Mouse (Mus musculus) cerebellum, adult 2 months (tissue): ENCODE results near the gene Ubr2. TPM values are rescaled to one million over a fixed set of nuclear protein-coding genes. Genes with fewer than 3 reads are reported as not detected.

ENCODE experiments used
- DNase-seq, 2 experiments: peaks; one replicate each; pipeline ENCODE4 v3.0.0; 2021
- H3K27ac ChIP-seq: fragments of 200-500 bp; 2 replicates; pipeline ENCODE4 v1.5.1; 2012; ENCODE audit warnings: low read length, control low read depth, inconsistent platforms; ENCODE audit not compliant: insufficient read depth
- H3K27me3 ChIP-seq: fragments of 200-500 bp; 2 replicates; pipeline ENCODE4 v1.6.1; 2012; ENCODE audit warnings: inconsistent platforms, mild to moderate bottlenecking, low read length, moderate library complexity; ENCODE audit not compliant: control insufficient read depth, insufficient read depth
- H3K4me1 ChIP-seq: fragments of 200-500 bp; 2 replicates; pipeline ENCODE4 v1.6.1; 2011; ENCODE audit warnings: low read length; ENCODE audit not compliant: control insufficient read depth, insufficient read depth
- H3K4me3 ChIP-seq: fragments of 200-500 bp; replicated peaks from 2 replicates; pipeline ENCODE3; 2011; ENCODE audit warnings: mild to moderate bottlenecking, low read depth, low read length, control low read depth; ENCODE audit not compliant: insufficient read depth
- CTCF ChIP-seq: fragments of 200-500 bp; IDR thresholded peaks from 2 replicates; pipeline ENCODE4 v1.5.1; 2011; ENCODE audit warnings: low read depth, mild to moderate bottlenecking, control low read depth, low read length, moderate library complexity, borderline replicate concordance; ENCODE audit not compliant: insufficient read depth
- POLR2A ChIP-seq: fragments of 200-500 bp; IDR thresholded peaks from 2 replicates; pipeline ENCODE4 v1.6.1; 2011; ENCODE audit warnings: low read length, control low read depth, borderline replicate concordance; ENCODE audit not compliant: insufficient read depth
- WGBS: fragments of 180-500 bp; shearing (Covaris S2); methylation state at CpG from one replicate; pipeline ENCODE4 v1.1.7; 2018; 5-methylcytosine and 5-hydroxymethylcytosine counted together
- polyA plus RNA-seq: library from polyadenylated mRNA; depleted of rRNA; stranded (reverse); fragments of >200 nt; gene quantifications from 2 replicates; pipeline ENCODE4 v1.2.3, GENCODE M21; 2012

Gene Ubr2
- polyA plus RNA-seq, 1 experiment = 38.5 TPM

GRCm38 (mm10) chr17:46996484-46996883 lies 13.9 kb downstream of the Ubr2 start:
- WGBS = 83% methylated on average over 7 of the region's 7 CpGs
- Histone ChIP-seq H3K4me1 (no peaks in the 10 kb centered on the region; the same call in 1 of the 2 replicates), H3K4me3 (no peak overlapping the region), H3K27me3 (no peaks in the 10 kb centered on the region), H3K27ac (no peak overlapping the region)
- DNase-seq = no peak
- TF ChIP-seq CTCF (no peak), POLR2A (no peak)

- TF ChIP-seq POLR2A (no peak), CTCF (no peak)
- Histone ChIP-seq H3K4me3 (no peak overlapping the region), H3K4me1 (no peaks in the 10 kb centered on the region; the same call in 1 of the 2 replicates), H3K27me3 (no peaks in the 10 kb centered on the region), H3K27ac (no peak overlapping the region)
- DNase-seq = no peak
- WGBS = 68% methylated on average over 3 of the region's 3 CpGs
Measured at GRCm38 (mm10) chr17:46995621-46996020, 14.7 kb downstream of the Ubr2 start.

GRCm38 (mm10) chr17:46994641-46995398 lies 15.5 kb downstream of the Ubr2 start:
- Histone ChIP-seq H3K4me1 (no peaks in the 10 kb centered on the region; the same call in 1 of the 2 replicates), H3K4me3 (no peak overlapping the region), H3K27me3 (no peaks in the 10 kb centered on the region), H3K27ac (no peak overlapping the region)
- TF ChIP-seq CTCF = no peak
- no peak for TF ChIP-seq POLR2A
- DNase-seq = no peak
- 87% methylated on average over 10 of the region's 10 CpGs for WGBS

GRCm38 (mm10) chr17:46993625-46994024 lies 16.7 kb downstream of the Ubr2 start:
- no peak for TF ChIP-seq POLR2A
- no peak for TF ChIP-seq CTCF
- no peak overlapping the region for H3K27ac ChIP-seq
- 92% methylated on average over 8 of the region's 8 CpGs for WGBS
- no peaks in the 10 kb centered on the region; the same call in 1 of the 2 replicates for H3K4me1 ChIP-seq
- H3K27me3 ChIP-seq = no peaks in the 10 kb centered on the region
- no peak overlapping the region for H3K4me3 ChIP-seq
- DNase-seq = no peak

DNA sequence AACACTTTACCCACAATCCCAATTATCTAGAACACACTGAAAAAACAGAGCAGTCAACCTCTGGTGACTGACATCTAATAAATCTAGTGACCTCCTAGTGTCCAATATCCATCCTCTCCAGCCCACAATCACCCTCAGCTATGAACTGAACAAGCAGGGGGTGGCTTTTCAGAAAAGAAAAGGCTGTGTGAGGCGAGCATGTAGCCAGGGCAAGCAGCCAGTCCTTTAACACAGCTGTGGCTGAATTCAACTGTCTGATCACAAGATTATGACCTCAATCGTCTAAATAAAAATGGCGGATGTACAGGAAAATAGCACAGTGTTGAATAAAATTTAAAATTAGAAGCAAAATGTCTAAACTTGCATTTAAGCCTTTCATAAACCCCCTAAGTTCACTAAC lies 22.7 kb downstream of the Ubr2 start:
- DNase-seq = no peak
- WGBS = 62% methylated on average over 3 of the region's 3 CpGs

DNA sequence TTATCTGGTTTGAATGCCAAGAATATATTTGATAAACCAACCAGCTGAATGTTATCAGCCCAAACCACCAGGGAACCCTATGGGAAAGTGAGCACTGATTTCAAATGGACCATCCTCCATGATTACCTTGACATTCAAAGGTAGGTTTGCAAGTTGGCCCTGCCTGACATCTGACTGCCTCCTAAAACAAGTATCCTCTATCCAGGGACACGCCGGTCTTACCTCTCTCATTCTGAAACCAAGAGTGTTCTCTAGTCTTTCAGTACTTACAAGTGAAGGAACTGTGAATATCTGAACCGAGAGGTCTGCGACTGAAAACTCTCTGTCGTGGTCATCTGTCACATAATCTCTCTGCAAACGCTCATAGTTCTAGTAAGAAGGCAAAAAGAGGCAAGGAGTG lies 30.3 kb downstream of the Ubr2 start:
- Histone ChIP-seq H3K4me3 (no peak overlapping the region), H3K27ac (no peak overlapping the region), H3K4me1 (no peaks in the 10 kb centered on the region), H3K27me3 (no peaks in the 10 kb centered on the region)
- 95% methylated on average over 6 of the region's 6 CpGs for WGBS
- TF ChIP-seq POLR2A (no peak), CTCF (no peak)
- DNase-seq = no peak

More for the DNA sequence above, 22.7 kb downstream of the Ubr2 start:
- no peaks in the 10 kb centered on the region for H3K27me3 ChIP-seq
- no peak overlapping the region for H3K4me3 ChIP-seq
- TF ChIP-seq POLR2A = no peak
- H3K4me1 ChIP-seq = no peaks in the 10 kb centered on the region
- no peak overlapping the region; the same call in 1 of the 2 replicates for H3K27ac ChIP-seq

GRCm38 (mm10) chr17:46975183-46975582 lies 35.2 kb downstream of the Ubr2 start:
- Histone ChIP-seq H3K27me3 (no peaks in the 10 kb centered on the region), H3K4me1 (no peaks in the 10 kb centered on the region), H3K4me3 (no peak overlapping the region), H3K27ac (no peak overlapping the region)
- TF ChIP-seq POLR2A = no peak
- TF ChIP-seq CTCF = peak; percentile 74
- DNase-seq = peak; percentile 23 to 56
- WGBS = 61% methylated on average over 3 of the region's 3 CpGs

DNA sequence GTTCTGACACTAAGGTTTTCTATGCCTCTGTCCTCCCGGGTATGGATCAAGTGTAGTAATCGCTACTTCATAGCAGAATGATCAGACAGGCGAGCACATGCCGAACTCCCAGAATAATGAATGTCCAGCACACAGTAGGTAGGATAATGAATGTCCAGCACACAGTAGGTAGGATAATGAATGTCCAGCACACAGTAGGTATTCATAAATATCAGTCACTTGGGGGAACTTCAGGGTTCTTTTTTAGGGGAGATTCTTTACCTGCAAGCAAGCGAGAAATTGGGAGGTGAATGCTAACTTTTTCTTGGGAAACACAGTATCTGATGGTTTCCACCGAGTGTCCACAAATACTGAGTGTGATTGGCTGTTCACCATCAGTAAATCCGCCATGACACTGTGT lies 37.8 kb downstream of the Ubr2 start:
- H3K4me1 ChIP-seq = no peaks in the 10 kb centered on the region
- 91% methylated on average over 7 of the region's 7 CpGs for WGBS
- H3K27ac ChIP-seq = no peak overlapping the region
- H3K4me3 ChIP-seq = no peak overlapping the region
- no peak for TF ChIP-seq POLR2A
- no peak for TF ChIP-seq CTCF
- no peak for DNase-seq
- H3K27me3 ChIP-seq = no peaks in the 10 kb centered on the region
